Mouse (Mus musculus) layer of hippocampus, adult 8-10 months (tissue): ENCODE measurements at regions not wholly inside any gene's neighbourhood (a gene's known extent, or its start where the extent isn't known, plus 50 kb on each side); places are given as distances from the start of the nearest gene placed in this dataset.

Source experiments
- DNase-seq, 2 experiments: peaks; one replicate each; pipeline ENCODE4 v3.0.0; 2022; ENCODE audit warnings: low spot score in 2 of 2

GRCm38 (mm10) chr6:61125431-61125830 is 54.7 kb upstream of the Ccser1 start:
- no peak for DNase-seq

GRCm38 (mm10) chr6:61127238-61127637 is 52.9 kb upstream of the Ccser1 start:
- DNase-seq, result no peak

- no peak for DNase-seq
Observed at GRCm38 (mm10) chr6:61128211-61128610, 51.9 kb upstream of the Ccser1 start.
